Mouse (Mus musculus) kidney, embryonic 15.5 days (tissue): ENCODE results near the gene P4hb. TPM values are rescaled to one million over a fixed set of nuclear protein-coding genes. Genes with fewer than 3 reads are reported as not detected.

Experiments
- ATAC-seq: fragments of 200-750 bp; cut with Nextera tagmentation; replicated peaks from 2 replicates; pipeline ENCODE4 v1.8.0; 2017; ENCODE audit warnings: moderate TSS enrichment; ENCODE audit not compliant: low FRiP score
- H3K27ac ChIP-seq: fragments of 300-500 bp; sonication (generic); 2 replicates; pipeline ENCODE4 v1.5.1; 2015; ENCODE audit warnings: mild to moderate bottlenecking, inconsistent platforms
- H3K27me3 ChIP-seq: fragments of 300-500 bp; sonication (generic); 2 replicates; pipeline ENCODE4 v1.6.1; 2015; ENCODE audit warnings: inconsistent platforms
- H3K36me3 ChIP-seq: fragments of 300-500 bp; sonication (generic); 2 replicates; pipeline ENCODE4 v1.6.1; 2015; ENCODE audit warnings: inconsistent platforms
- H3K4me1 ChIP-seq: fragments of 300-500 bp; sonication (generic); 2 replicates; pipeline ENCODE4 v1.6.1; 2015; ENCODE audit warnings: inconsistent platforms
- H3K4me2 ChIP-seq: fragments of 300-500 bp; sonication (generic); 2 replicates; pipeline ENCODE4 v1.6.1; 2015; ENCODE audit warnings: moderate library complexity, mild to moderate bottlenecking, inconsistent platforms
- H3K4me3 ChIP-seq: fragments of 300-500 bp; sonication (generic); replicated peaks from 2 replicates; pipeline ENCODE4 v1.5.1; 2015; ENCODE audit warnings: mild to moderate bottlenecking, inconsistent platforms
- H3K9ac ChIP-seq: fragments of 300-500 bp; sonication (generic); 2 replicates; pipeline ENCODE4 v1.6.1; 2015; ENCODE audit warnings: mild to moderate bottlenecking, inconsistent platforms
- H3K9me3 ChIP-seq: fragments of 300-500 bp; sonication (generic); replicated peaks from 2 replicates; pipeline ENCODE4 v1.6.1; 2016; ENCODE audit warnings: inconsistent platforms
- WGBS: fragments of 180-500 bp; shearing (Covaris S2); methylation state at CpG from one replicate; pipeline ENCODE4 v1.1.7; 2015; ENCODE audit warnings: mixed read lengths; 5-methylcytosine and 5-hydroxymethylcytosine counted together
- polyA plus RNA-seq: library from polyadenylated mRNA; unstranded; fragments of >200 nt; fragmentation: Nextera tagmentation; extraction: Ambion mirVana; gene quantifications from 2 replicates; pipeline ENCODE4 v1.2.1, GENCODE M21; 2015

The P4hb gene
- polyA plus RNA-seq, 1 experiment from 2014 or later: 736 TPM

DNA sequence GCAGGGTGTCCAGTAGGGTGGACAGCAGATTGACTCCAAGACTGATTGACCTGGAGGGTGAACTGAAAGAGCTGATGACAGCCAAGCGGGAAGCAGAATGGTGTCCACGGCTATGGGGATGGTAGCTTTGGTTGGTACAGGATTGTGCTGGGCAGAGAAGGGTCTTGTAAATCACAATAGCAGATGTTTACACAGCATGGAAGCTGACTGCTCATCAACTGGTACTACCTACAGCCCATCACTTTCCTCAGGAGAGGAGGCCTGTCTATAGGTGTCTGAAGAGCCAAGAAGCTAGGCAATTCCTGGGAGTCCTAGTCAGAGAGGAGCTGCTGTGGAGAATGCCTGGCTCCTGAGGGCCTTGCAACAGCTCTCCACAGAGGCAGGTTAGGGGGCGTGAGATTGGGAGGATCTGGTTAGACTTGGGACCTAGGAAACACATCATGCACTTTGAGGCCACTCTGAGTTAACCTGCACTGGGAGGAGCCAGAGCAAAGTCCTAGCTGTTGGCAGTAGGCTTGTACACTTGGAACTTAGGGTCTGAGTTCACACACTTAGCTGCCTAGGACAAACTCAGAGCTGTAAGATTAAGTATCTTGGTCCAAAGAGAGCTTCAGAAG is 3.4 kb upstream of the P4hb start:
- H3K4me2 ChIP-seq: no peak overlapping the region
- peaks cover 50% of the 10 kb centered on the region for H3K4me1 ChIP-seq
- no peak overlapping the region for H3K9ac ChIP-seq
- peaks cover 29% of the 10 kb centered on the region for H3K36me3 ChIP-seq
- no peaks in the 10 kb centered on the region for H3K9me3 ChIP-seq
- no peak for ATAC-seq
- no peak overlapping the region for H3K4me3 ChIP-seq
- 84% methylated on average over 3 of the region's 3 CpGs for WGBS
- peak overlapping the region; percentile 94 for H3K27ac ChIP-seq
- H3K27me3 ChIP-seq: no peaks in the 10 kb centered on the region

DNA sequence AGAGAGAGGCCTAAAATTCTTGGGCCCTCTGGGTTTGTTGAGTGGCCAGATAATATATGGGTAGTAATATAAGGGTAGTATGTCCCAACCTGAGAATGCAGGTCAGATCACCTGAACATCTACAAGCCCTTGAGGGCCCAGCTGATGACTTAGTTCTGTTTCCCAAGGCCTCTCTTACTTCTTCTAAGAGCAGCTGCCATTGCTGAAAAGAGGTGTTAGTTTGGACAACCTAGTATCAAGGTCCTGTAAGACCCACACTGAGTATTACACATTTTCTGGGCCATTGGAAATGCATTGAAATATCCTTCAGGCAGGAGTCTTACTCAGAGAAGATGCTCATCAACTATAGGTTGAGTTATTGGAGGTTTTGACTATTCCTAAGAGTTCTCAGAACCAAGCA is 2.9 kb upstream of the P4hb start:
- no peak overlapping the region for H3K9ac ChIP-seq
- no peak for ATAC-seq
- no peaks in the 10 kb centered on the region for H3K27me3 ChIP-seq
- H3K36me3 ChIP-seq: peaks cover 35% of the 10 kb centered on the region
- no peak overlapping the region for H3K4me3 ChIP-seq
- peak overlapping the region; percentile 94; the same call in 1 of the 2 replicates for H3K27ac ChIP-seq
- H3K9me3 ChIP-seq: no peaks in the 10 kb centered on the region
- no peak overlapping the region for H3K4me2 ChIP-seq
- peaks cover 55% of the 10 kb centered on the region for H3K4me1 ChIP-seq

DNA sequence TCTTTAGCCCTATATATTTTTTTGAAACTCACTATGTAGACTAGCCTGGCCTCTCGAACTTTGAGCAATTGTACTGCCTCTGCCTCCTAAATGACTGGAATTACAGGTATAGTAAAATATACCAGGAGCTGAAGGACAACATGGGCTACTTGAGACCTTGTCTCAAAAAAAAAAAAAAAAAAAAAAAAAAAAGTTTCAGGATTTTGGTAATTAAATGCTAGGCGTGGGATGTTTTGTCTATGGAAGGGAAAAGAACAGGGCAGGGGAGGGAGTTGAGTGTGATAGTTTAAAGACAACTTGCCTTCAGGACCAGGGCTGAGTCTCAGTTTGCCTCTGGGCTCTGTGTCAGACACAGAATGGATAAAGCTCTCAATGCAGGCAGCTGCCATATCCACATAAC is 2.0 kb upstream of the P4hb start:
- H3K9ac ChIP-seq: no peak overlapping the region
- no peak overlapping the region; the same call in 1 of the 2 replicates for H3K4me3 ChIP-seq
- H3K4me2 ChIP-seq: no peak overlapping the region
- H3K4me1 ChIP-seq: peaks cover 58% of the 10 kb centered on the region
- no peaks in the 10 kb centered on the region for H3K27me3 ChIP-seq
- H3K9me3 ChIP-seq: no peaks in the 10 kb centered on the region
- peak overlapping the region; percentile 45; the same call in 1 of the 2 replicates for H3K27ac ChIP-seq
- 66% methylated on average over 2 of the region's 2 CpGs for WGBS
- H3K36me3 ChIP-seq: peaks cover 43% of the 10 kb centered on the region
- ATAC-seq: no peak

DNA sequence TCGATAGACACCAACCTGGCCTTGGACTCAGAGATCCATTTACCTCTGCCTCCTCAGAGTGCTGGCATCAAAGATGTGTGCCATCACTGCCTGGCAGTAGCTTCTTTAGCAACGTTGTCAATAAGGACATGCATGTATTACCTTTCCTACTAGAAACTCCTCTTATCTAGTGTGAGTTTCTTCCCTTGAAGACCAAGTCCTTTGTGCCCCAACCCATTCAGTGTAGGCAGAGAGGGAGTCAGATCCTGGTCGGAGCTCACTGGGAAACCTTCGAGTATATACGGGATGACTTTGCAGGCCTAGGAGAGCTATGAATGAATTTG is 1.2 kb upstream of the P4hb start:
- Histone ChIP-seq H3K4me3 (peak overlapping the region; percentile 93), H3K27me3 (no peaks in the 10 kb centered on the region), H3K9me3 (no peaks in the 10 kb centered on the region), H3K27ac (0 out of 2 replicates have a peak overlapping the region, but pooled peaks have one; percentile 54), H3K9ac (peak overlapping the region; percentile 99), H3K36me3 (peaks cover 45% of the 10 kb centered on the region), H3K4me1 (peaks cover 51% of the 10 kb centered on the region), H3K4me2 (peak overlapping the region; percentile 66)
- no peak for ATAC-seq
- 41% methylated on average over 5 of the region's 5 CpGs for WGBS

DNA sequence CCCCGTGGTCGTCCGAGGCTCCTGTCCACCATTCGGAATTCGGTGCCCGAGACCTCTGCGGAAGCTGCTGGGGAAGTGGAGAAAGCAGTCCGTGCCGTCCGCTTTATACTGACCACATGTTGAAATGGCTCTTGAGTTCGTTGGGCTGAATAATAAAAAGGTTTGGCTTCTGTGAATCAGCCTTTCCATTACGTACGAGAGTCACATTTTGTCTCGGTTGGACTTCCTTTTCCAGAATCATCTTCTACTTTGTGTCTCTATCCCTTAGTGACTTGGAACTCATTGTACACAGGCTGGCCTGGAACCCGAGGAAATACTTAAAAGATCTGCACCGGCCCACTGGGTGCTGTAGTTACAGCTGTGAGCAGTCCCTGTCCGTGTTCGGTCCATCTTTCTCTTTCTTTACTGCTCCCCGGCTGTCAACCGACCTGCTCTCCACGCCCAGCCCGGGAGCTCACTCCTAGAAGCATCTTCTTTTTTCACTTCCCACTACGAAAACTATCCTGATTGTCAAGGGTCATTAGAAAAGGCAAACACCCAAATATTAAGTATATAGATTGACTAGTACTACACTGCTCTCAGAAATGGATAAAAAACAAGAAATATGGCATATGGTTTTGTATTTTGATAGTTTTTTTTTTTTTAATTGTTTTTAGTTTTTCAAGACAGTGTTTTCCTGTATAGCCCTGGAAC is 678 bp upstream of the P4hb start:
- Histone ChIP-seq H3K4me1 (peaks cover 46% of the 10 kb centered on the region), H3K4me2 (peak overlapping the region; percentile 66), H3K9ac (peak overlapping the region; percentile 99), H3K36me3 (peaks cover 44% of the 10 kb centered on the region), H3K9me3 (no peaks in the 10 kb centered on the region), H3K27me3 (no peaks in the 10 kb centered on the region), H3K4me3 (peak overlapping the region; percentile 93), H3K27ac (peak overlapping the region; percentile 98)
- WGBS: under 1% methylated on average over 23 of the region's 23 CpGs
- peak; percentile 16; the same call in 1 of the 2 replicates for ATAC-seq

DNA sequence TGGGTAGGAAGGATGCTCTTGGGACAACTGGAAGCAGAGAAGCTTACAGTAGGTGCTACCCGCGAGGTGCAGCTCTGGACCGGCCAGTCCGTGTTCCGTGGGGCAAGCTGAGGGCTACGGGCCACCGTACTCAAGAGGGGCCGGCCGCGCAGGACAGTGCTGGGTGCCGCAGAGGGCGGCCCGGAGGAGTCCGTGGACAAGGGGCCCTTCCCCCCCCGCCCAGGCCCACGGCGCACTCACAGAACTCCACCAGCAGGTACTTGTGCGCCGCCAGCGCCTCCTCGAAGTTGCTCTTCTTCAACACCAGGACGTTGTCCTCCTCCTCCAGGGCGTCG is 669 bp downstream of the P4hb start:
- Histone ChIP-seq H3K4me2 (peak overlapping the region; percentile 66), H3K9me3 (no peaks in the 10 kb centered on the region), H3K4me1 (peaks cover 32% of the 10 kb centered on the region), H3K9ac (peak overlapping the region; percentile 99), H3K27me3 (no peaks in the 10 kb centered on the region), H3K36me3 (peaks cover 44% of the 10 kb centered on the region), H3K4me3 (peak overlapping the region; percentile 93), H3K27ac (peak overlapping the region; percentile 98)
- peak; percentile 26 for ATAC-seq
- under 1% methylated on average over 24 of the region's 24 CpGs for WGBS

DNA sequence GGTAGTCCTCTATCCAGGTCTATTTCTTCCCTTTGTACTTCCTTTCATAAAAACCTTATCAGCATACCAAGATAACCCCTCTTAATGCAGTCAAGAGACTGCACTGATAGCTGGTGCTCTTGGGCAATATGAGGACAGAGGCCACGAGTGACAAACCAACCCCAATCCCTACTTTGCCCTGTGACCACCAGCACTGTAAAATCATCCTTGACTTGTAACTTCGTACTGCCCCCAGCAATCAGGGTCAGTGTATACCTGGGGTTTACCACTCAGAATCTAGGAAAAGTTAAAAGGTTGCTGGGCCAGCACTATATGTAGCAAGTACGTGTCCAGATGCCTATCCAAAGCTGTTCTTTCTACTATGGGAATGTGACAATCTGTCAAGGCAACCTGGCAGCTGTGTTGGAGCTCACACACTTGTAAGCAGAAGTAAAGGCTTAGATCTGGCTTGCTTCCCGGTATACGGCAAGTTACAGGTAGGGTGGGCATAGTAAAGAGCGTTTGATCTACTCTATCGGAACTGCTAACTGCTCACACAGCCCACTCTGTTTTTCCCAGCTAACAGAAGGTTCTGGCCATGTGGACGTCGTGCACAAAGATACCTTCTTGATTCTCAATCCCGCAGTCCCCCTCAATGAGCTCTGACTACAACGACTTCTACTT is 1.2 kb downstream of the P4hb start:
- H3K9me3 ChIP-seq: no peaks in the 10 kb centered on the region
- no peaks in the 10 kb centered on the region for H3K27me3 ChIP-seq
- peak overlapping the region; percentile 93 for H3K4me3 ChIP-seq
- peaks cover 46% of the 10 kb centered on the region for H3K36me3 ChIP-seq
- peak overlapping the region; percentile 99 for H3K9ac ChIP-seq
- ATAC-seq: no peak
- peak overlapping the region; percentile 98 for H3K27ac ChIP-seq
- peak overlapping the region; percentile 66 for H3K4me2 ChIP-seq
- H3K4me1 ChIP-seq: peaks cover 28% of the 10 kb centered on the region
- WGBS: 8% methylated on average over 11 of the region's 11 CpGs

DNA sequence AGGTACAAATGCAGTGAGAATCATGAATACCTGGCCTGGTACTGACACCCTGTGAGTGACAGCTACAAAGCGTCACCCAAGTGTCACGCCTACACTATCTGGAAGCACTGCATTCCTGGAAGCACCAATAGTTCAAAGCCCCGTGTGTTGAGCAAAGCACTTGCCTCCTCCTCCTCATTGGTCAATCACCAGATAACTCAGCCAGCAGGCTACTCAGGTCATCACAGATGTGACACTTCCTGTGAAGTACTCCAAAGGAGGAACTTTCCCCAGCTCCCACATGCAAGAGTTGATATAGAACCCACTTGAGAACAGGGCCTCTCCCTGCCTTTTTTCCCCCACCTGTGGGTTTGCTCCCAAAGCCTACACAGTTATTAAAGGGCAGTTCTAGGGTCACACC is 1.9 kb downstream of the P4hb start:
- H3K4me1 ChIP-seq: peaks cover 28% of the 10 kb centered on the region
- peaks cover 53% of the 10 kb centered on the region for H3K36me3 ChIP-seq
- peak overlapping the region; percentile 66 for H3K4me2 ChIP-seq
- WGBS: 72% methylated on average over 3 of the region's 3 CpGs
- H3K4me3 ChIP-seq: peak overlapping the region; percentile 93
- ATAC-seq: no peak
- no peaks in the 10 kb centered on the region for H3K9me3 ChIP-seq
- H3K9ac ChIP-seq: peak overlapping the region; percentile 99
- no peak overlapping the region for H3K27ac ChIP-seq
- H3K27me3 ChIP-seq: no peaks in the 10 kb centered on the region

DNA sequence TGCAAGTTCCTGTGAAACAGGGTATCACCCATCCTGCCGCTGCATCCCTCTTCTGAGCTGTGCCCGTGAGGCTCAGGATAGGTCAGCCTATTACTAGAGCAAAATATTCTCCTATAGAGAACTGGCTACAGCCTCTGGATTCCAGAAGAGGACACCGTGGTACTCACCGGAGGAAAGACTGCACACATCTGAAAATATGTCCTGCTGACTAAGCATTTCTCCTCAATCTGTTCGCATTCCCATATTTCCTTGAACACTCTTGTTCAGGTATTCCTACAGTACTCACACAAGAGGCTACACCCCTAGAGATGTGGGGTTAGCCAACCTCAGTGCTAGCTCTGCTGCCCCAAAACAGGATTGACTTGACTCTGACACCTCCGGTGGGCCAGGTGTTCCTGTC is 4.7 kb downstream of the P4hb start:
- Histone ChIP-seq H3K36me3 (peaks cover 81% of the 10 kb centered on the region), H3K27me3 (no peaks in the 10 kb centered on the region), H3K4me3 (no peak overlapping the region), H3K9me3 (no peaks in the 10 kb centered on the region), H3K4me2 (no peak overlapping the region), H3K4me1 (peaks cover 21% of the 10 kb centered on the region), H3K9ac (no peak overlapping the region), H3K27ac (no peak overlapping the region)
- ATAC-seq: no peak
- 92% methylated on average over 6 of the region's 6 CpGs for WGBS

DNA sequence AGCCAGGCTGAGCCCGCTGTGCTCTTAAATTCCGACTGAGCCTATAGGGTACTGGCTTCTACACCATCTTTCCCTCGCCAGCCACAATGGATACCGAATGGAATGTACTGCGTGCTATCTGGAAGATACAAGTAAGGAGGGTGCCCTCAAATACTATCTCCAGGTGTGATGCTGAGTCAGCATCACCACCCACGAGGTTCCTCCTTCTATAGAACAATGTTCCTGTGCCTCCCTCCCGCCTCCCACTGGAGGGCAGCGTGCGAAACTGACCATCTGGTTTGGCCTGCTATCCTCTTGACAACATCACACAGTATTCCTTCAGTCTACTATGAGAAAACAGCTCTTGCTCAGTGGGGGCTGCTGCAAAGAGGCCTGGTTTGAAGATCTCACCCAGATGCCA is 7.9 kb downstream of the P4hb start:
- Histone ChIP-seq H3K4me2 (no peak overlapping the region), H3K27ac (no peak overlapping the region), H3K4me3 (no peak overlapping the region), H3K36me3 (peaks cover 99% of the 10 kb centered on the region), H3K9ac (no peak overlapping the region), H3K9me3 (no peaks in the 10 kb centered on the region), H3K4me1 (peaks cover 1% of the 10 kb centered on the region; the same call in 1 of the 2 replicates), H3K27me3 (no peaks in the 10 kb centered on the region)
- ATAC-seq: no peak; the same call in 1 of the 2 replicates
- 83% methylated on average over 9 of the region's 9 CpGs for WGBS

DNA sequence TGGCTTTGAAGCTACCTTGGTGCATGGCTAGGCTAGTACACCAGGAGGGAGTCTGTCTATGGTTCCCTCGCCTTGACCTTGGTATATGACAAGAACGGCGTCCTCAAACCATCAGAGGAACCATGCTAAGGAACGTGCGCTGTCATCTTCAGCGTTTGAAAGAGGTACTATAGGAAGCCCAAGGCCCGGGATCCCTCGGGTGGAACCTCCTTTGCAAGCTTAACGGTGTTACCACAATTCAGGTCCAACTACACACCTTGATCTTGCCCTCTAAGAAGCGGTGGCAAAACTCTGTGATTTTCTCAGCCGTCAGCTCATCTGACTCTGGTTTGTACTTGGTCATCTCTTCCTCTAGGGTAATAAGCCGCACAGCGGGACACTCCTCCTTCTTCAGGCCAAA is 10.1 kb downstream of the P4hb start:
- Histone ChIP-seq H3K36me3 (peaks cover 93% of the 10 kb centered on the region), H3K27me3 (no peaks in the 10 kb centered on the region), H3K27ac (no peak overlapping the region), H3K9ac (no peak overlapping the region), H3K9me3 (no peaks in the 10 kb centered on the region), H3K4me1 (no peaks in the 10 kb centered on the region), H3K4me2 (no peak overlapping the region), H3K4me3 (no peak overlapping the region)
- ATAC-seq: no peak
- WGBS: 92% methylated on average over 13 of the region's 13 CpGs

DNA sequence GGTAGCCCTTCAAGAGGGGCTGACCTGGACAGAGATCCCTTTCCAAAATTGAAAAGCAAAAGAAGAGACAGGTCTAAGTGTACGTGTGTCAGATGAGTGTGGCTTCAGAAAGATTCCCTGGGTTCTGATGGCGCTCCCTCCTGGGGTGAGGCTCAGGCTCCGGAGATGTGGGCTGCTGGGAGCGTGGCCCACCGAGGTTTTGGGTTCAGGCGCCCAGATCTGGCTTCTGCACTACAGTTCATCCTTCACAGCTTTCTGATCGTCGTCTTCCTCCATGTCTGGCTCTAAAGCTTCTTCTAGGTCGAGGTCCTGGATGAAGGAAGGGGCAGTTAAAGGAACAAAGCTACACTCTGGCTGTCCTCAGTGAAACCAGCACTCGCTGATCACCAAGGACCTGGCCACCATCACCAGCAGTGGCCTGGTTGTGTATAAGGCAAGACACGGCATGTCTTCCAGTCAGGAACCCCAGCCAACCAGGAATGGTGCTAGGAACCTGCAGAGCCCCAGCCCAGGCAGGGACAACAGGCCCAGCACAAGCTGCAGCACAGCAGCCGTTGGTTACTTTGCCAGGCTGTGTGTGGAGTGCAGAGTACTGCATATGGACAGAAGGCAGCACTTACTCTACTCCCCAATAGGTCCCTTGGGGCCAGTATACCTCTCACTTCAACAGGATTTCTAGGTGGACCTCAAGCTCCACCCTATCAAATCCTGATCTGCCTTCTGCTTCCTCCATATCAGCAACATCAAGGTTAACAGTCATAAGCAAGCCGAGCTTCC is 11.9 kb downstream of the P4hb start:
- no peak for ATAC-seq
- Histone ChIP-seq H3K36me3 (peaks cover 79% of the 10 kb centered on the region), H3K4me1 (no peaks in the 10 kb centered on the region), H3K9me3 (no peaks in the 10 kb centered on the region), H3K27me3 (no peaks in the 10 kb centered on the region), H3K4me2 (no peak overlapping the region), H3K9ac (no peak overlapping the region), H3K4me3 (no peak overlapping the region), H3K27ac (no peak overlapping the region)
- 92% methylated on average over 13 of the region's 13 CpGs for WGBS
